Mouse (Mus musculus) lung, postnatal 10 days (tissue): ENCODE measurements around the gene Pclo.
A peak's percentile ranks its signal among the peaks of the same experiment; 100 is the strongest.
"Not testable (repeated sequence)": the region's sequence is repeated elsewhere in the genome, so short reads cannot be mapped to it uniquely, and the experiment has no call there.

Experiments
- DNase-seq: peaks from one replicate; pipeline ENCODE4 v3.0.0; 2021

Gene Pclo

DNA sequence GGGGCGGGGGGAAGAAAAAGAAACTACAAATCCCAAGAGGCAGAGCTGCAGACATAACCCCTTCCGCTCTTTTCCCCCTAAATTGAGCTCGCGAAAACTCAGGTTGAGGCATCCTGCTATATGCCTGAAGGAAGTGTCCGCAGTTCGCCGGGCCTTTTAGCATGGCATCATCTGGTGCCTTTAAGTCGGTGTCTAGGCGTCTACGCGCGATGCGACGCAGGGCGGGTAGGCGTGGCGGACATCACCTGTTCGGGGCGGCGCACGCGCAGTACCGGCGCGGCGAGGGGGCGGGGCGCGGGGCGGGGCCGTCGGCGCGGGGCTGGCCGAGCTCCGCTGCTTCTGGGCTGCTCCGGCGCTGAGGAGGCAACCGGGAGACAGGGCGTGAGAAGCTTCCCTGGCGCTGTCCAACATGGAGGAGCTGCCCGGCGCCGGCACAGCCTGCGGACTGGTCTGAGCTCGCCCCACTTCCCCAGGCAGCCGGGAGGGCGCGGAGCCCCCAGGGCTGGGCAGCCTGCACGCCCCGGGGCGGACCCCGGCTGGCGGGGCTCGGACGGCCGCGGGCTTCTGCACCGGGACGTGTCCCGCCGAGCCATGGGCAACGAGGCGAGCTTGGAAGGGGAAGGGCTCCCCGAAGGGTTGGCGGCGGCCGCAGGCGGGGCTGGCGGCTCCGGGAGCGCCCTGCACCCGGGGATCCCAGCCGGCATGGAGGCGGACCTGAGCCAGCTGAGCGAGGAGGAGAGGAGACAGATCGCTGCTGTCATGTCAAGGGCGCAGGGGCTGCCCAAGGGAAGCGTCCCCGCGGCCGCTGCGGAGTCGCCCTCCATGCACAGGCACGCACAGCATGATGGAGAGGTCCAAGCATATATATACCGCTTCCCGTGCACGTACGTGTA, at the start of gene Pclo:
Gene Pclo, plus strand, starts transcription at position 288 of the 893 bp plus-strand sequence.
- peak; percentile 68 for DNase-seq

- not testable (repeated sequence) for DNase-seq
These were observed 20.3 kb upstream of the Pclo start for GRCm38 (mm10) chr5:14494431-14494830.

GRCm38 (mm10) chr5:14508522-14508921, 6.2 kb upstream of the Pclo start:
- no peak for DNase-seq

DNA sequence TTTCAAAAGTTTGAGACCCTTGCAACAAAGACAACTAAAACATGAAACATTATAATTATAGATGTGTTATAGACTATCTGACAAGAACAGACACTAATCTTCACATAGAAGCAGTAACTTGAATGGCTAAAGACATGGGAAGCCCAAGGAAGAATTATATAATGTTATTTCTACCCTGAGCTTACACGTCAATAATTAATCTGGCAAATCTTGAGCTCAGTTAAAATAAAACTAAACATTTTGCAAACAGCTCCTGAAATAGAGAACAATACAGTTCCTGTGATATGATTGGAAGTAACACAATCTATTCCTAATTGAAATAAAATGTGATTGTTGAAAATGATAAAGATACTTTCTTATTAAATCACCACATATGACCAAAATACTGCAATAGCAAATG, 5.1 kb upstream of the Pclo start:
- no peak for DNase-seq

- DNase-seq: no peak
These were observed 3.6 kb downstream of the Pclo start for GRCm38 (mm10) chr5:14518131-14518832.

- DNase-seq: no peak
These were observed 7.3 kb downstream of the Pclo start for GRCm38 (mm10) chr5:14522006-14522405.

DNA sequence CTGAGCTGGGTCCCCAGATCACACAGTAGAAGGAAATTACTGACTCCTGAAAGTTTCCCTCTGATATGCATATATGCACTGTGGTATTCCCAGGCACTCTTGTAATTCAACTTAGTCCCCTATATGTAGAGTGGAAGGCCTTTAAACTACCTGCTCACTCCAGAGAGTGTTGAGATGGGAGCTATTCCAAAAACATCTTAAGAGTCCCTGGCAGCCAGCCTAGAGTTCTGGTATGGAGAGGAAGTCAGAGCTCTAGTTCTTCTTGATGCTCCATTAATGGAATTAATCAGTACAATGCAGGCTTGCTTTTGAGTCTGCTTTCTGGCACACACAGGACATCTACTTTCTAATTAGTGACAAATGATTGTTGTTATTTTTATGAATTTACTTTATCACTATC, 11.3 kb downstream of the Pclo start:
- DNase-seq: no peak

GRCm38 (mm10) chr5:14527796-14528195, 13.1 kb downstream of the Pclo start:
- DNase-seq: no peak

DNA sequence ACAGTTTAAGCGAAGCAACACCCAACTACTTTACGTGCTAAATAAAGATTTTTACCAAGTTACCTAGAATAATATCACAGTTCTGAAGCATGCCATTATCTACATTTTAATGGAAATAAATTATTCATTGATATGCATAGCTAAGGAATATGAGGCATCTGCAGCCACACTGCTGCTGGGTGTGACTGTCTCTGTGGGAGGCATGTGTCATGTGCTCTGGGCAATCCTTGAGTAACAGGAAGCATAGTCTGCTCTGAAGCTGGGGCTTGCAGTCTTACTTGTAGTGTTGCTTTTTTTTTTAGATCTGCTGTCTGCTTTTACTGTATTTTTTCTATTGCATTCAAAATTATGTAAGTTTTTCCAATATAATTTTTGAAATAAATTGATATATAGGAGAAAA, 17.2 kb downstream of the Pclo start:
- DNase-seq: no peak

- no peak for DNase-seq
These were observed 24.6 kb downstream of the Pclo start for GRCm38 (mm10) chr5:14539346-14539745.

GRCm38 (mm10) chr5:14539961-14540627, 25.4 kb downstream of the Pclo start:
- no peak for DNase-seq

DNA sequence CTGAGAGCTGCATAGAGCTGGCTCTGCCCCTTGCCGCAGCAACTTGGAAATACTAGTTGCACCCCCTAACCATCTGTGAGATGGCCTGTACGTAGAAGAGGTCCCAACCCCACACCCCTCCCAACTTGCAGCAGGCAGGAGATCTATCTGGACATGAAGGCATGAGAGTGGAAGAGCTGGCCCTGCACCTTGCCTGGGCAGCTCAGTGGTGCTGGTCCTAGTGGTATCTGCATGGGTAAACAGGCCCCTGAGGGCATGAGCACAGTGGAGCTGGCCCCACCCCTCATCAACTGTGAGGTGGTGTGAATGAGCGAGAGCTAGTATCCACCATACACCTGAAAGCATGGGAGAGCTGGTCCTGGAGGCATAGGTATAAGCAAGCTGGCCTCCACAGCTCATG, 60.9 kb downstream of the Pclo start:
- no peak for DNase-seq

DNA sequence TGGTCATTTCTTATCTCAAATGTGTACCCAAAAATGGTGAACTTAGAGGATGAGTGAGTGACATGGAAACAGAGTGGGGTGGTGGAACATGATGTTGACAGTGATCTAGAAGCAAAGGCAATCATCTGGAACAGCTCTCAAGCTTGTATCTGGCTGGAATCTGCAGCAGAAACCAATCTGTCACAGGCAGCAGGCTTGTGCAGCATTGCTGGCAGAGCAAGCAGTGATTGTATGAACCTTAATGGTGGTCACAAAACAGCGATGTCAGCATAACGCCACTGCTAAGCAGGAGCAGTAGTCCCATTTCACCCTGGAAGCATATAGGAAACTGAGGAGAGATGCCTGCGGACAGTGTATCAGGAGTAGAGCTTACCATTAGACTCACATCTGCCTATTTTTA, 76.8 kb downstream of the Pclo start:
- DNase-seq: no peak

GRCm38 (mm10) chr5:14595426-14596013, 80.8 kb downstream of the Pclo start:
- DNase-seq: no peak

- DNase-seq: no peak
These were observed 93.6 kb downstream of the Pclo start for GRCm38 (mm10) chr5:14608318-14608717.

DNA sequence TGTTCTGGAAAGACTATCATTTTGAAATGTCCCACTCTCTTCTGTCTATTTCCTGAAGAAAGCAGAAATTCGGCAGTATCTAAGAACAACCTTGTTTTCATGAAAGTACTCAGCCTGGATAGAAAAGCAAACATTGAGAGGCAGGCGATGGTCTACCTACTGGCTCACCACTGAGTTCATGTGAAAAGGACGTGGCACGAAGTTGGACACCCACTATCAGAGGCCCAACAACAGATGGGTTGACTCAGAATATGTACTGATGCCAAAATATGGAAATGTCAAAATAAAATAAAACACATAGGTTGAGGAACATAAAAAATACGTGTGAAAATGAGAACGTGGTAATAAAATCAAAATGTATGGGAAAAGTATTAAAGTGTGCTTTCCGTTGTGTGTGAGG, 106.4 kb downstream of the Pclo start:
- no peak for DNase-seq

- no peak for DNase-seq
These were observed 108.6 kb downstream of the Pclo start for GRCm38 (mm10) chr5:14623360-14623759.

DNA sequence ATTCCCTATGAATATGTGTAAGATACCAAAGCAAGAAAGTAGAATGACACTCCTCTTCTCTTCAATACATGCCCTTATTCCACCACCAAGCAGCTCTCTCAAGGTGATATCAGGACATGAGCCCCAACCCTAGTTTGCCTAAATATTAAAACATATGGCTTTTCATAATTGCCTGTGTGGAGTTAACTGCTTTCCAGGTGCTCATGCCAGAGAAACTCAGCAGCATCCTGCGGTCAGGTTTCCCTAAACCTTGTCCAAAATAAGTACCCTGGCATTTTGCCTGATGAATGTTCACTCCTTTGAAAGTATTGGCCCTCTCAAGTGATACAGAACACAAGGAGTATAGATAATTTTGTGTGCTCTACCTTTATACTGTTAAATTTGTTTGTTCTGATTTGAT, 126.5 kb downstream of the Pclo start:
- no peak for DNase-seq

GRCm38 (mm10) chr5:14645856-14646255, 131.1 kb downstream of the Pclo start:
- no peak for DNase-seq

DNA sequence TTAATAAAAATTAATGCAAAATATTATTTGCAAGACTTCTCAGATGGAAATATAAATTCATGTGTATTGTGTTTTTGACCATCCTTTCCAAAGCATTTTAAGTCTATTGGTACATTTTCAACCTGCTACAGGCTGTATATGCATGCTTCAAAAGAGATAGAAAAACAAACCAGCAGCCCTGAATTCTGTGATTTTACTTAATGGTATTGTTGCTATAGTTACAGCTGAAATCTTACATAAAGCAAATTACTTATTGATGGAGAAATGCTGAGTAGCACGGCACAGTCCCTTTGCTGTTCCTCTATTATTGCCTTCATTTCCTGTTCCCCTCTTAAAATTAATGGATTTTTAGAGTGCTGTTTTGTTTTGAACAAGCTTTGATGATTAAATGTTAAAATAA, 145.9 kb downstream of the Pclo start:
- DNase-seq: no peak

DNA sequence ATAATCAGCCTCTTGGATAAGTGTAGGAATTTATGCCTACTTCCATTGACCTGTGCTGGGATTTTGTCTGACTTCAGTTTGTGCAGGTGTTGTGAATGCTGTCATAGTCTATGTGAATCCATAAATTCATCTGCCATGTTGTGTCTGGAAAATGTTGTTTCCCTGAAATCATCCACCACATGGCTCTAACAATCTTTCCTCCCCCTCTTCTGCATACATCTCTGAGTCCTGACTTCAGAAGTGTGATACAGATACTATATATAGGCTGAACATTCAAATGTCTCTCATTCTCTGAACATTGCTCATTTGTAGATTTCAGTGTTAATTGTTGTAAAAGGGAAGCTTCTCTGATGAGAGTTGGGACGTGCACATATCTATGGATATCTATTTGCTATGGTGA, 147.5 kb downstream of the Pclo start:
- DNase-seq: no peak

- DNase-seq: no peak
These were observed 147.9 kb downstream of the Pclo start for GRCm38 (mm10) chr5:14662603-14663002.

GRCm38 (mm10) chr5:14680419-14680818, 165.7 kb downstream of the Pclo start:
- no peak for DNase-seq
